Comparison of ENCODE assay signal across 17 mouse cellular contexts in the genomic region with DNA sequence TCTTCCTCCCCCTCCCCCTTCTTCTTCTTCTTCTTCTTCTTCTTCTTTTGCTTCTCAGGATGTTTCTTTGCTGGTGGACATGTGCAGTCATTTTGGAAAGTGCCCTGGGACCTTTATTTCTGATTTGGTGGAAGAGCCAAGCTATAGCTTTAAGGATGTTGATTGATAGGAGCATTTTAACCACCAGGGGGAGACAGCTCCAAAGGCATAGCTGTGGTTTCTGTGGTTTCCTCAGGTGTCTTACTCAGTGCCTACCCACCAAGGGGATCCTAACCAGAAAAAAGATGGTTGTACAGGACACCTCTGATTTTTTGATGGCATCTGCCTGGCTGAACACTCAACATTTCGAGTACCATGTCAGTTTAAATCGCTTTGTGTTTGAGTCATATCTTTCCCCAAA. TPM values are rescaled to one million over a fixed set of nuclear protein-coding genes. Genes with fewer than 3 reads are reported as not detected.
DNase-seq lines count a peak whose midpoint lies in the region; TF ChIP-seq lines count a peak whose summit lies in the region.
"Had no signal": no experiment of that assay in that cellular context is flagged by ENCODE, and none has a peak within 500 bp of the region (broad histone marks: within the 10 kb centered on the region; RNA-seq: fewer than 3 reads in every experiment).

No protein-coding gene starts in this region.

- no peak for TF ChIP-seq EP300 in MEL (IDR thresholded peaks at IDR 0.05; ENCODE audit: low read depth in 1 of 2, low read length in 2 of 2)

- TF ChIP-seq RAD21 in MEL (IDR thresholded peaks at IDR 0.05; ENCODE audit: low read depth, low read length): peak; percentile 21

- H3K4me1 ChIP-seq in MEL (ENCODE audit: control insufficient read depth in 1 of 2, insufficient read depth in 2 of 2, low read length in 2 of 2): no peaks in the 10 kb centered on the region
- H3K4me1 ChIP-seq: embryonic facial prominence, embryonic 12.5 days; megakaryocyte, embryonic 14.5 days had no signal

- H3K79me2 ChIP-seq in MEL (ENCODE audit: control insufficient read depth, insufficient read depth, low read length, poor library complexity): no peaks in the 10 kb centered on the region

- no peaks in the 10 kb centered on the region for H3K9me3 ChIP-seq in MEL (replicated peaks; ENCODE audit: insufficient read depth, low read length)
- H3K9me3 ChIP-seq: embryonic facial prominence, embryonic 12.5 days had no signal

- no peak overlapping the region for H3K27ac ChIP-seq in left cerebral cortex, adult 2 months
- no peak overlapping the region for H3K27ac ChIP-seq in MEL (ENCODE audit: control insufficient read depth, low read depth, low read length)
- H3K27ac ChIP-seq: embryonic facial prominence, embryonic 12.5 days had no signal

- no peaks in the 10 kb centered on the region for H3K27me3 ChIP-seq in MEL (ENCODE audit: control insufficient read depth in 1 of 2, insufficient read depth in 2 of 2, low read length in 2 of 2)
- H3K27me3 ChIP-seq: embryonic facial prominence, embryonic 12.5 days; megakaryocyte, embryonic 14.5 days had no signal

- H3K36me3 ChIP-seq in MEL (ENCODE audit: control insufficient read depth in 1 of 2, insufficient read depth in 2 of 2, low read length in 2 of 2): no peaks in the 10 kb centered on the region
- H3K36me3 ChIP-seq: embryonic facial prominence, embryonic 12.5 days had no signal

- TF ChIP-seq POLR2A in MEL (IDR thresholded peaks at IDR 0.05; ENCODE audit: control insufficient read depth in 1 of 2, insufficient read depth in 1 of 2, low read depth in 1 of 2, low read length in 2 of 2, poor library complexity in 1 of 2): no peak

- no peak overlapping the region for H3K4me3 ChIP-seq in left cerebral cortex, adult 2 months
- H3K4me3 ChIP-seq in MEL (ENCODE audit: control insufficient read depth in 1 of 2, insufficient read depth in 1 of 2, low read depth in 2 of 2, low read length in 2 of 2): no peak overlapping the region
- H3K4me3 ChIP-seq: embryonic facial prominence, embryonic 12.5 days; megakaryocyte, embryonic 14.5 days had no signal

- intact Hi-C loops in left cerebral cortex, adult 2 months (cut with DNase I): no loop called here
- intact Hi-C loops in left cerebral cortex, postnatal 10 days (cut with DNase I): no loop called here

- H3K9ac ChIP-seq in MEL (ENCODE audit: control insufficient read depth, low read depth, low read length, poor library complexity, severe bottlenecking): no peak overlapping the region
- H3K9ac ChIP-seq: embryonic facial prominence, embryonic 12.5 days had no signal

- peak; percentile 30 for TF ChIP-seq CTCF in left cerebral cortex, adult 2 months (IDR thresholded peaks at IDR 0.05)
- peak in 2 of 3 experiments; percentile 12 to 30; a peak in 2 of 6 replicates for TF ChIP-seq CTCF in MEL (IDR thresholded peaks at IDR 0.05 in 2 of 3, conservative IDR thresholded peaks at IDR 0.05 in 1 of 3; ENCODE audit: control insufficient read depth in 1 of 3, insufficient read depth in 1 of 3, low read depth in 2 of 3, low read length in 3 of 3, poor library complexity in 1 of 3, severe bottlenecking in 1 of 3)

- peak; percentile 18 to 49 for DNase-seq in cerebellum, postnatal 10 days
- DNase-seq in cerebellum, adult 9-11 months: no peak
- no peak for DNase-seq in left cerebral cortex, adult 2 months (ENCODE audit: extremely low spot score in 1 of 2, low spot score in 2 of 2)
- DNase-seq in left cerebral cortex, postnatal 10 days (ENCODE audit: extremely low spot score in 1 of 2, low spot score in 2 of 2): no peak
- DNase-seq in MEL (ENCODE audit: low read depth, low spot score): peak; percentile 31
- DNase-seq in retina, embryonic 14.5 days (ENCODE audit: low spot score): peak; percentile 58
- DNase-seq in kidney, adult 18-20 months: no peak
- DNase-seq in right cerebral cortex, postnatal 36 days (ENCODE audit: low spot score in 2 of 2): no peak
- DNase-seq: B cell, adult 2 months; heart, postnatal 10 days; kidney, postnatal 10 days; right cerebral cortex, adult 18-20 months had no signal

TF ChIP-seq in MEL, 35 proteins besides CTCF, POLR2A, EP300 and RAD21:
- TF ChIP-seq RCOR1 (IDR thresholded peaks at IDR 0.05; ENCODE audit: low read depth, low read length) (no peak), USF2 (IDR thresholded peaks at IDR 0.05; ENCODE audit: borderline replicate concordance in 1 of 2, insufficient read depth in 1 of 2, low read depth in 1 of 2, low read length in 2 of 2) (no peak), CHD1 (IDR thresholded peaks at IDR 0.05; ENCODE audit: low read depth, low read length) (no peak)
TF ChIP-seq in MEL: peak in this region for 0.

RNA-seq across cellular contexts. Expression of a gene that starts 56.4 kb away (rescaled TPM):
- 1 to 10 TPM; 5.1 to 6.0 TPM for total RNA-seq in left cerebral cortex, adult 2 months (2021)
- 1 to 10 TPM in 1 of 2 experiments, under 1 TPM in 1; 0.93 to 1.8 TPM for total RNA-seq in left cerebral cortex, postnatal 10 days (2021)
- total RNA-seq in MEL (2012; rRNA removed): not detected in 2 replicates
- not detected for polyA plus RNA-seq in MEL (2012; ENCODE audit: insufficient read depth in 1 of 2, insufficient read length in 2 of 2, low read depth in 1 of 2, low replicate concordance in 2 of 2, missing spikeins in 1 of 2)
- total RNA-seq: gastrocnemius, postnatal 4 days; heart, postnatal 10 days had no signal
- polyA plus RNA-seq: embryonic facial prominence, embryonic 12.5 days; liver, adult 2 months; stomach, embryonic 14.5 days had no signal

Comparison
In these comparisons a context has a peak if more than half of its experiments do, and no peak if none do; other contexts are left out.
1. DNase-seq: peak in cerebellum, postnatal 10 days (2 of 2), MEL (single experiment) and retina, embryonic 14.5 days (single experiment); none in cerebellum, adult 9-11 months (single experiment), left cerebral cortex, adult 2 months (0 of 2), left cerebral cortex, postnatal 10 days (0 of 2), kidney, adult 18-20 months (single experiment) and right cerebral cortex, postnatal 36 days (0 of 2).